Mouse (Mus musculus) frontal cortex, postnatal 25 days (tissue): ENCODE data around the gene Il1rl2.

Experiments used
- DNase-seq, 2 experiments: peaks; one replicate each; pipeline ENCODE4 v3.0.0; 2022; ENCODE audit warnings: low spot score in 2 of 2

Gene Il1rl2

GRCm38 (mm10) chr1:40380111-40380510, 55.7 kb downstream of the Il1rl2 start:
- peak; percentile 59 to 74 for DNase-seq

- no peak for DNase-seq
Measured at GRCm38 (mm10) chr1:40380990-40381389, 56.6 kb downstream of the Il1rl2 start.

- DNase-seq: no peak
Measured at GRCm38 (mm10) chr1:40382841-40383240, 58.4 kb downstream of the Il1rl2 start.

GRCm38 (mm10) chr1:40384931-40385545, 60.6 kb downstream of the Il1rl2 start:
- DNase-seq: no peak

DNA sequence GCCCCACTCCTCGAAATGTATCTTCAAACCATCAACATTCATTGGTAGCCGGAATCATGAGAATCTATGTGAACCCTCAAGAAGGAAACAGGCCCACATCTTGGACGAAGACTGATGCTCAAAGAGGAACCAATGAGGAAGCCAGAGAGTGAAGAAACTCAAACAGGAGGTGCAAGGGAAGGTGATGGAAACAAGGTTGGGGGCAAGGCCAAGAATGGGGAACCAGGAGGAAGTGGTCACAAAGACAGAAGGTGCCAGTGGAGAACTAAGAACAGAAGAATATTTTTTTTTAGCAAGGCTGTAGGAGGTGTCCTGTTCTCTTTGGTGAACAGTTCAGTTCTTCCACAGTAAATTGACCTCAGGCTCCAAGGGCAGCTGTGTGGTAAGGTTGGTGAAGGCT, 67.0 kb downstream of the Il1rl2 start:
- DNase-seq: no peak

GRCm38 (mm10) chr1:40392535-40392934, 68.1 kb downstream of the Il1rl2 start:
- DNase-seq: no peak

- DNase-seq: no peak
Measured at GRCm38 (mm10) chr1:40393214-40393613, 68.8 kb downstream of the Il1rl2 start.

DNA sequence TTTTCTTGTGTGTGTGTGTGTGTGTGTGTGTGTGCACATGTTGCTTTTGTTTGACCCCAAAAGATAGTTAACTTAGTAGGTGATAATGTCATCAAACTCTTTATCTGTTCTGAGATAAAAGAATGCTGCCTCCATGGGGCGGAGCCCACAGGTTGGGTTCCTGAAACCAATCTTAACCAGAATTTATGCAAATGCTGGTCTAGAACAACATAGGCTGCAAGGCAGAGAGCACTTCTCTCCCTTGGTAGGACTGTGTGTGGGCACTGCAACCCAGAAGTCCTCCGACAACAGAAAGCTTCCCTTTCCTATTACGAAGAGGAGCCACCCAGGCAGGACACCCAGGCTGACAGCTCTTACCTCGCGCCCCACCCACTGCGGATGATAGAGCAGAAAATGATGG, 75.2 kb downstream of the Il1rl2 start:
- DNase-seq: no peak

DNA sequence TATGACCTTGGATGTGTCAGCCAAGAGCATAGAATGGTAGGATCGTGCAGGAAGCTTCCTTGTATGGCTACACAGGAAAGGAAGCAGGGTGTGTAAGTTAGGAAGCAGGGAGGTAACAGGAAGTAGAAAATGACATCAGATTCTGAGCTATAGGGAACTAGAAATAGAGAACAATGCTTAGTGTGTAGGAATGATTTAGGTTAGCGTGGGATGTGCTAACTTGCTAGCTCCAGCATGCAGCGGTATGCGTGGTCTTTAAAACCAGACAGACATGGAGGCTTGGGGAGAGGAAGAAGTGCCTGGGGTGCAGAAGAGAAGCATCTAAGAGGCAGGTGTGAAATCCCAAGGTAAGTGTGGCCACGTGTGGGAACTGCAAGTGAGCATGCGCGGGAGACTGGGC, 80.3 kb downstream of the Il1rl2 start:
- no peak for DNase-seq

DNA sequence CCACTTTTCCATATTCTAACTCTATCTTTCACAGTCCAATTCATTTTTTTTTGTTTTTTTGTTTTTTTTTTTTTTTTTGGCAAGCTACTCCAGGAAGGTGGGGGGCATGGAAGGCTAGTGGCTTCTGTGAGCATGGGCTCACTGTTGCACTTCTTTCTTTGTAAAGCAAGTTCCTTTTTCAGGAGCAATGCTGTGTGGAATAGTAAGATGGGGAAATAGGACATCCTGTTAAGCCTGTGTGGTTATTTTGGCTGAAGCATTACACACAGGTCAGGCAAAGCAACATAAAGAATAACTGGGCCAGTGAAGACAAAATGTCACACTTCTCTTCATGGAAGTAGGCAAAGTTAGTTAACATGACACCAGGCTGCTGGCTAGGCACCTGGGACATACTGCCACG, 85.5 kb downstream of the Il1rl2 start:
- no peak for DNase-seq

- no peak for DNase-seq
Measured at GRCm38 (mm10) chr1:40413039-40413438, 88.6 kb downstream of the Il1rl2 start.

- no peak for DNase-seq
Measured at GRCm38 (mm10) chr1:40414276-40414675, 89.9 kb downstream of the Il1rl2 start.

- no peak for DNase-seq
Measured at GRCm38 (mm10) chr1:40414863-40415656, 90.7 kb downstream of the Il1rl2 start.

DNA sequence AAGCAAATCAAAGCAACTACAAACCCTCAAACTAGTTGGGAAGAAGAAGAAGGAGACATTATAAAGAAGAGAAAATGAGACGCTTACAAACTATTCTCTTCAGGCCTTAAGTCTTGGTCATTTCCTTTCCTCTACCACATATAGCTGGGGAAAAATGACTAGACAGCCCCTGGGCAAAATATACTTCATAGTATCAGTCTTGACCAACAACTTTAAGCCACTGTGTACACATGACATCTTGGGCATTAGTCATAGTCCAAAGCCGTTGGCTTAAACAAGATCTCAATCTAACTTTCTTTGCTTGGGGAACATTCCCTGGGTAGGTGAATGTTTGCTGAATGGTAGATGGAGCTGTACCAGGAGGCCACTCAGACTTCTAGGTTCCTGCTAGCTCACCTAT, 92.6 kb downstream of the Il1rl2 start:
- DNase-seq: no peak
